ENCODE assay signal across 19 mouse cellular contexts in genomic region chr16:10697861-10698659, GRCm38 (mm10).
DNase-seq lines count a peak whose midpoint lies in the region; ATAC-seq and TF ChIP-seq lines count a peak whose summit lies in the region.
"Had no signal": no experiment of that assay in that cellular context is flagged by ENCODE, and none has a peak within 500 bp of the region (broad histone marks: within the 10 kb centered on the region; RNA-seq: fewer than 3 reads in every experiment).

No protein-coding gene starts in this region.

- TF ChIP-seq EP300 in stomach, postnatal 0 days (optimal IDR thresholded peaks at IDR 0.05) = no peak

- no peaks in the 10 kb centered on the region for H3K27me3 ChIP-seq in heart, embryonic 13.5 days (replicated peaks)
- no peaks in the 10 kb centered on the region for H3K27me3 ChIP-seq in stomach, postnatal 0 days (ENCODE audit: control insufficient read depth, insufficient read depth, low read length)
- H3K27me3 ChIP-seq: embryonic facial prominence, embryonic 15.5 days; hindbrain, embryonic 13.5 days; intestine, embryonic 15.5 days; limb, embryonic 13.5 days; liver, embryonic 15.5 days; Patski had no signal

- no peak overlapping the region for H3K4me3 ChIP-seq in heart, embryonic 13.5 days
- no peak overlapping the region for H3K4me3 ChIP-seq in lung, adult 2 months (replicated peaks; ENCODE audit: extremely low read depth, low read depth, low read length)
- no peak overlapping the region for H3K4me3 ChIP-seq in stomach, postnatal 0 days (ENCODE audit: low read depth, low read length)
- H3K4me3 ChIP-seq: embryonic facial prominence, embryonic 15.5 days; hindbrain, embryonic 13.5 days; intestine, embryonic 15.5 days; left cerebral cortex, adult 2 months; limb, embryonic 13.5 days; liver, embryonic 15.5 days had no signal

- TF ChIP-seq CTCF in lung, adult 2 months (IDR thresholded peaks at IDR 0.05; ENCODE audit: insufficient read depth, low read length) = no peak
- TF ChIP-seq CTCF in stomach, postnatal 0 days (IDR thresholded peaks at IDR 0.05; ENCODE audit: low read depth) = no peak

- DNase-seq in heart, postnatal 25 days (ENCODE audit: low spot score) = no peak
- peak; percentile 24 for DNase-seq in lung, adult 2 months
- DNase-seq in lung, postnatal 4 days = no peak
- DNase-seq in stomach, postnatal 0 days (ENCODE audit: low spot score) = no peak
- DNase-seq in gastrocnemius, adult 18-20 months (ENCODE audit: low spot score) = no peak
- no peak for DNase-seq in urinary bladder, postnatal 10 days (ENCODE audit: low spot score)
- DNase-seq: adrenal gland, postnatal 14 days; gastrocnemius, postnatal 25 days; kidney, postnatal 14 days had no signal

- ATAC-seq in heart, embryonic 13.5 days (ENCODE audit: extremely low read depth, insufficient number of reproducible peaks, low FRiP score, low TSS enrichment) = no peak
- peak; percentile 11; the same call in 1 of the 2 replicates for ATAC-seq in stomach, postnatal 0 days (ENCODE audit: low FRiP score, low TSS enrichment)
- ATAC-seq: activated CD4-positive, CD25-positive, alpha-beta regulatory T cell, adult 4 months; midbrain, embryonic 16.5 days; Patski had no signal

- H3K9me3 ChIP-seq in heart, embryonic 13.5 days = no peaks in the 10 kb centered on the region
- no peaks in the 10 kb centered on the region for H3K9me3 ChIP-seq in stomach, postnatal 0 days (ENCODE audit: control insufficient read depth, low read length)
- H3K9me3 ChIP-seq: embryonic facial prominence, embryonic 15.5 days; hindbrain, embryonic 13.5 days; intestine, embryonic 15.5 days; limb, embryonic 13.5 days; liver, embryonic 15.5 days had no signal

- H3K9ac ChIP-seq in heart, embryonic 13.5 days = 0 out of 2 replicates have a peak overlapping the region, but pooled peaks have one; percentile 44
- no peak overlapping the region for H3K9ac ChIP-seq in stomach, postnatal 0 days (ENCODE audit: low read length)
- H3K9ac ChIP-seq: embryonic facial prominence, embryonic 15.5 days; hindbrain, embryonic 13.5 days; intestine, embryonic 15.5 days; limb, embryonic 13.5 days; liver, embryonic 15.5 days had no signal

- peaks cover 27% of the 10 kb centered on the region for H3K4me1 ChIP-seq in heart, embryonic 13.5 days
- H3K4me1 ChIP-seq in lung, adult 2 months (ENCODE audit: control insufficient read depth, insufficient read depth, low read length) = peaks cover 8% of the 10 kb centered on the region
- H3K4me1 ChIP-seq in stomach, postnatal 0 days (replicated peaks; ENCODE audit: control insufficient read depth, insufficient read depth) = 0 out of 2 replicates have a peak, but pooled peaks cover 5% of the 10 kb centered on the region

- H3K27ac ChIP-seq in heart, embryonic 13.5 days (replicated peaks) = no peak overlapping the region
- H3K27ac ChIP-seq in stomach, postnatal 0 days (replicated peaks) = no peak overlapping the region
- H3K27ac ChIP-seq: embryonic facial prominence, embryonic 15.5 days; hindbrain, embryonic 13.5 days; intestine, embryonic 15.5 days; left cerebral cortex, adult 2 months; limb, embryonic 13.5 days; liver, embryonic 15.5 days had no signal

- WGBS in heart, embryonic 13.5 days = 60% methylated on average over 6 of the region's 6 CpGs
- 74% methylated on average over 6 of the region's 6 CpGs for WGBS in lung, adult 2 months
- 67% methylated on average over 6 of the region's 6 CpGs for WGBS in stomach, postnatal 0 days

- H3K36me3 ChIP-seq in heart, embryonic 13.5 days = no peaks in the 10 kb centered on the region
- H3K36me3 ChIP-seq in stomach, postnatal 0 days (ENCODE audit: control insufficient read depth, insufficient read depth, low read length) = no peaks in the 10 kb centered on the region
- H3K36me3 ChIP-seq: embryonic facial prominence, embryonic 15.5 days; intestine, embryonic 15.5 days; limb, embryonic 13.5 days; liver, embryonic 15.5 days had no signal

- no peak overlapping the region for H3K4me2 ChIP-seq in heart, embryonic 13.5 days
- H3K4me2 ChIP-seq in stomach, postnatal 0 days (replicated peaks; ENCODE audit: low read depth) = no peak overlapping the region
- H3K4me2 ChIP-seq: embryonic facial prominence, embryonic 15.5 days; hindbrain, embryonic 13.5 days; intestine, embryonic 15.5 days; limb, embryonic 13.5 days; liver, embryonic 15.5 days had no signal

- TF ChIP-seq POLR2A in lung, adult 2 months (IDR thresholded peaks at IDR 0.05; ENCODE audit: borderline replicate concordance, extremely low read depth, low read depth, low read length) = no peak

- intact Hi-C loops in heart, postnatal 25 days (cut with DNase I) = no loop called here
